Mouse (Mus musculus) NIH3T3 (cell line): ENCODE measurements around the gene Bfsp2.
A peak's percentile ranks its signal among the peaks of the same experiment; 100 is the strongest.

ENCODE experiments used
- DNase-seq: peaks from one replicate; pipeline ENCODE4 v3.0.0-alpha.2; 2012; ENCODE audit warnings: low read depth

Bfsp2 gene

DNA sequence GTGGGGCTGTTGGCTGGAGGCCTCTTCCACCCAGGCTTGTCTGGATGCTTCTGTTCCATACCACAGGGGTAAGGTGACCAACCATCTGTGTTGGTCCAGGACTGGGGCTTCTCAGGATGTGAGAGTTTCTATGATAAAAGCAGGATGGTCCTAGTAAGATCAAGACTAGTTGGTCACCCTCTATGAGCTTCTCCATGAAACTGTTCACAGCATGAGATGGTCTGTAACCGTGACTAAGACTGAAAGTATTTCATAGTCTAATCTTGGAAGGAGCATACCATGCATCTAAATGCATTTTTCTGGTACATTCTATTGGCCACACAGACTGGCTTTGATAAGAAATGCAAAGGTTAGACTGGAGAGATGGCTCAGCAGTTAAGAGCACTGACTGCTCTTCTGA is 96.6 kb downstream of the Bfsp2 start:
- DNase-seq: no peak

DNA sequence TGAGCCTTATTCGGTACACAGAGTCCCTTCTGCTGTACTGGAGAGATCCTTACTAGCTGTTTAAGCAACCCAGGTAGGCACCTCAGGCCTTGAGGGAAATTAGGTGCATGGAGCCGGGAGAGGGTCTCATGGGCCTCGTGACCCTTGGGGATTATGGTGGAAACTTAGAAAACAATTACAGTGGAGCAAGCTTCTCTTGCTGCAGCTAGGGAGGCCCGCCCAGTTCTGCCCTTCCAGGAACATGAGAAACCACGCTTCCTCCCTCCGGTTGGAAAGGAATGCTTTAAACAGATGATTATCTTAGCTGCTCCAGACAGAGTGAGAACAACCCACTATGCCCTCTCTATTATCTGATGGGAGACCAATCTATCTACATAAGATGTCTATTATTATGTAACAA is 97.2 kb downstream of the Bfsp2 start:
- DNase-seq: peak; percentile 34

DNA sequence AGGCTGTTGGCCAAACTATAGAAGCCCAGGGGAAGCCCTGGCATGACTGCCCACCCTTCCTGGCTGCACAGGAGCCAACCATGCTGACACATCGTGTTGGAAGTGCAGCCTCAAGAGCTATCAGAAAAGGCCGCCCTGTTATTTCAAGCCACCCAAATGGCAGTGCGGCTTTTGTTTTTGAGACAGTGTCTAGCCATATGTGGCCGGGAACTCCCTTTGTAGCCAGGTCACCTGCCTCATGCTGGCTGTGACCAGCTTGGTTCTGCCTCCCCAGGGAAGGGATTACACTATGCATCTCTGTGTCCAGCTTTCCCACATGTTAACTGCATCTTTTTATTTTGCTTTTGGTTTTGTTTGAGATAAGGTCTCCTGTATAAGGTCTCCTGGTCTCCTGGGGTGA is 99.7 kb downstream of the Bfsp2 start:
- no peak for DNase-seq

DNA sequence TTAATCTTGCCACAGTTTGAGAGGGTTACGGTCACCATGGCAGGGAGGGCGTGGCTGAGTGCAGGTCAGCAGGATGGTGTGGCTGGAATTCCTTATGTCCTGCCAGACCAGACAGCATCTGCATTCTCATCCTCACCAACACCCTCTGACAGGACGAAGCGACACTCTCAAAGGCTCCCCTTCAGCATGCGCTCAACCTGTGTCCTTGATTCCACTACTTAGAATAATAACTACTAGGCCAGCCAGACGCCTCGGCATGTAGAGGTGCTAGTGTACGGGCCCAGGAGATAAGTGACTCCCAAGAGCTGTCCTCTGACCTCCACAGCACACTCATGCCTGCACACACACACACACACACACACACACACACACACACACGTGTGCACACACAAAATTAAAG is 101.0 kb downstream of the Bfsp2 start:
- DNase-seq: no peak

DNA sequence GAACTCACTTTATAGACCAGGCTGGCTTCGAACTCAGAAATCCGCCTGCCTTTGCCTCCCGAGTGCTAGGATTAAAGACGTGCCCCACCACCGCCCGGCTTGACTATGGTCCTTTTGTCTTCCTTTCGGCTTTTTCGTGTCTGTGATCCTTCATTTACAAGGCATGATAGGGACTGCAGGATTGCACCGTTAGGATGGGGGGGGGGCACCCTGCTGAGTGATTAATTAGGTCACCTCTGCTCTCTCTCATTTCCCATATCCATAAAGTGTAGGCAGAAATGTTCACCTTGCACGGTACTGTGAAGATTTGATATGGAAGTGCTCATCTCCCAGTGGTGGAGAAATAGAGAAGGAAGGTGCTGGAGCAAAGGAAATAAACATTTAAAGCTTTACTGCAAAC is 101.5 kb downstream of the Bfsp2 start:
- no peak for DNase-seq

DNA sequence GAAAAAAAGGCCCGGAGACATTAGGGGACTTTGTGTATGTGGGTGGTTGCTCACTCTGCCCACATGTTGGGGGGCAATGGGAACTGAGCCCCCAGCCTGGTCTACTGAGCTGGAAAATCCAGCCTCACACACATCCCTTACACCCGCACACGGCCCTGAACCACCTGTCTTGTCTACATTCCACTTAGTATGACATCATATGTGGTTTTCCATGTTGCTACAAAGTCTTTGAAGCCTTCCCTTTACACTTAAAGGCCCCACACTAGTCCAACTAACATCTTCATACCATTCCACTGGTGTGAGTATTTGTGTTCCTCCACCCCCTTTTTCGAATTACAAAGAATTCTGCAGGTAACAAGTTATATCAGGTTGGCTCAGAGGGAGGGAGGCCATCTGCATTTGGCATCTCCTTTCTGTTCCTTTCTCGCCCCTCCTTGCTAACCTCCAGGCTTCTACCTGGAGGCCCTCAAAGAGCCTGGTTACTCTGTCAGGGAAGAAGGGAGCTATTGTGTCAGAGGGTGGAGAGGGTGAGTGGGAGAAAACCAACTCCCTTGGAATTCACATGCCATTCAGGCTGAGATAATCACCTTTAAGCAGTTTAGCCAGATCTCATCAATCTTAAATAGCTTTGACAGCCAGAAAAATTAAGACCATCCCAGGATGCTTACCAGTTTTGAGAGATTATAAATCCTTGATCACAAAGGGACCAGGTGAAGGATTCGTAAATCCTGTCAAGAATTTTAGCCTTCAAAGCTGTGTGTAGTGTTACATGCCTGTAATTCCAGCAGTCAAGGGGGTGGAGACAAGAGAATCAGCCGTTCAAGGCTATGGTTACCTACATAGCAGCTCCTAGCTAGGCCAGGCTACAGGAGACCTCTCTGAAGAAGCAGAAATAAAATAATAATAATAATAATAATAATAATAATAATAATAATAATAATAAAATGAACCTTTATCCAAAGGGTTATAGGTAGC is 103.6 kb downstream of the Bfsp2 start:
- no peak for DNase-seq
